Mouse (Mus musculus) macrophage (primary cell): ENCODE measurements around the gene Ctse. TPM values are rescaled to one million over a fixed set of nuclear protein-coding genes. Genes with fewer than 3 reads are reported as not detected.
A peak's percentile ranks its signal among the peaks of the same experiment; 100 is the strongest.

Source experiments
- H3K27ac ChIP-seq: fragments of 350-480 bp; formaldehyde crosslinking; 2 replicates; pipeline ENCODE4 v1.9.0; 2021
- H3K36me3 ChIP-seq: fragments of 350-480 bp; formaldehyde crosslinking; 2 replicates; pipeline ENCODE4 v1.9.0; 2021; ENCODE audit errors: inconsistent target
- H3K4me3 ChIP-seq: fragments of 350-480 bp; formaldehyde crosslinking; 2 replicates; pipeline ENCODE4 v1.9.0; 2021; ENCODE audit errors: inconsistent target
- H3K79me2 ChIP-seq: fragments of 350-480 bp; formaldehyde crosslinking; 2 replicates; pipeline ENCODE4 v1.9.0; 2021; ENCODE audit errors: inconsistent target
- WGBS: methylation state at CpG from one replicate; pipeline ENCODE4 v1.1.7; 2026; ENCODE audit warnings: inconsistent platforms; ENCODE audit not compliant: missing documents; 5-methylcytosine and 5-hydroxymethylcytosine counted together
- polyA plus RNA-seq: library from polyadenylated mRNA; stranded (reverse); fragments of 250-400 nt; gene quantifications from 3 replicates; pipeline ENCODE4 v1.2.4, GENCODE M21; 2018; ENCODE audit warnings: inconsistent platforms
- total RNA-seq, 78 experiments: library from RNA; depleted of rRNA; stranded (reverse); fragments of 250-400 nt; gene quantifications; 1 replicate in 9 of 78; 2 replicates in 24 of 78; 3 replicates in 43 of 78; 4 replicates in 2 of 78; pipeline ENCODE4 v1.2.4; 2018; ENCODE audit warnings: inconsistent platforms in 56 of 78

Gene Ctse
- 1 to 10 TPM in 1 of 26 experiments, under 1 TPM in 10, not detected in 15; 0.37 to 1.2 (median 0.57) TPM for total RNA-seq (2018; cell fraction: chromatin; rRNA removed)
- total RNA-seq (2018; cell fraction: cytosol; rRNA removed): 1 to 10 TPM in 13 of 26 experiments, under 1 TPM in 13; 0.37 to 3.6 (median 0.97) TPM
- 1 to 10 TPM in 15 of 26 experiments, under 1 TPM in 8, not detected in 3; 0.46 to 3.2 (median 1.1) TPM for total RNA-seq (2018; cell fraction: nucleus; rRNA removed)
- 0.48 to 4.2 TPM (median 2.5 TPM) in 3 replicates for polyA plus RNA-seq

DNA sequence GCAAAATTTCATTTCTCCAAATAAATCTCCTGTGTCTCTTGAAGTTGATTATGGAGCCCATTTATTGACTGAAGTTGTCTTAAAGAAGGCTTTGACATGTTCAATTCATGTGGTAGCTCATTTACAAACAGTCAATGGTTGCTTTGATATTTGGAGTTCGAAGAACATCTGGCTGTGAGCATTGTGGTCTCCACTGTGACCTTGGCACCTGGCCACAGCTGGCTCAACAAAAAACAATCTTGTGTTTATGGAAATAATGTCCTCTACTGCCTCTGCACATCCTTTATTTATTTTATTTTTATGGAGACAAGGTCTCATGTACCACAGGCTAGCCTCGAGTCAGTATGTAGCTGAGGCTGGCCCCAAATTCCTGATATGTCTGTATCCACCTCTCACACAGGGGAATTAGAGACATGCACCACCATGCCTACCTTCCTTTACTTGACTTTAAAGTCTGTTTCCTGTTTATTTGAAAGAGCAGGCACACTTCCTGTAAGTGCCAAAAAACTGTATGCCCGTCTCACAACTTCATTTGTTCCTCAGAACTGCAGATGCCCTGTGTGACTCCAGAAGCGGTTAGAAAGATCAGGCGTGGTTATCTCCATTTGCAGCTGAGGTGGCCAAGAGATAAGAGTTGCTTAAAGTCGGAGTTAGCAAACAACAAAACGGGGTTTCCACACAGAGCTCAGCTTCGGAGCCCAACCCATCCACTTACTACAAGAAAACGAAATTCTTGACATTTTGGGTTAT lies at the start of gene Ctse:
Ctse (plus strand) TSS at position 516 of the 750 bp plus-strand sequence.
- Histone ChIP-seq H3K27ac (peak within 1 kb of the TSS; percentile 34), H3K4me3 (peak within 1 kb of the TSS; percentile 22), H3K36me3 (no peaks in the 10 kb centered on the region), H3K79me2 (no peaks in the 10 kb centered on the region)
- WGBS: 19% methylated on average over 9 of the region's 9 CpGs

- WGBS: 47% methylated on average over 11 of the region's 12 CpGs
- Histone ChIP-seq H3K27ac (no peak within 1 kb of the TSS), H3K4me3 (no peak within 1 kb of the TSS), H3K36me3 (no peaks in the 10 kb centered on the region), H3K79me2 (no peaks in the 10 kb centered on the region)
Observed at GRCm38 (mm10) chr1:131598905-131599304, 39.2 kb upstream of the Ctse start, which contains the start of gene Avpr1b. TSS of gene Avpr1b (plus strand) at chr1:131599239.

GRCm38 (mm10) chr1:131600314-131600713 lies 37.8 kb upstream of the Ctse start:
- 39% methylated on average over 11 of the region's 11 CpGs for WGBS
- H3K27ac ChIP-seq: no peak overlapping the region
- H3K79me2 ChIP-seq: no peaks in the 10 kb centered on the region
- no peaks in the 10 kb centered on the region for H3K36me3 ChIP-seq
- no peak overlapping the region for H3K4me3 ChIP-seq

DNA sequence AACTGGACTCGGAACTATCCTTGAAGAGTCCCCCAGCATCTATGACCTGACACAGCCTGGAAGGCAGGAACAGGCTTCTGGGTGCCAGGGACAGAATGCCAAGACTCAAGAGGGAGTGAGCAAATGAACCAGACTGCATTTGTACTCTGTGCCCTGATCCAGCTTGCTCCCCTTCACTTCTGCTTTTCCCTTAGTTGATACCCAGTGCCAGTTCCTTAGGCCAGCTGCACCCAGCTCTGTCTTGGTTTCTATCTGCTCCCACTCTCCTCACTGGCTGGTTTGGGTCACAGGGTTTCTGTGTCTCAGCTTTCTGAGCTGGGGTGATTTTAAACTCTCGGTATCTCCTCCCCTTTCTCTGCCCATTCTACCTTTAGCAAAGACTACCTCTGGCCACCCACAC lies 31.4 kb upstream of the Ctse start:
- no peak overlapping the region for H3K4me3 ChIP-seq
- no peaks in the 10 kb centered on the region for H3K79me2 ChIP-seq
- no peaks in the 10 kb centered on the region for H3K36me3 ChIP-seq
- H3K27ac ChIP-seq: no peak overlapping the region
- 72% methylated on average over 2 of the region's 2 CpGs for WGBS

DNA sequence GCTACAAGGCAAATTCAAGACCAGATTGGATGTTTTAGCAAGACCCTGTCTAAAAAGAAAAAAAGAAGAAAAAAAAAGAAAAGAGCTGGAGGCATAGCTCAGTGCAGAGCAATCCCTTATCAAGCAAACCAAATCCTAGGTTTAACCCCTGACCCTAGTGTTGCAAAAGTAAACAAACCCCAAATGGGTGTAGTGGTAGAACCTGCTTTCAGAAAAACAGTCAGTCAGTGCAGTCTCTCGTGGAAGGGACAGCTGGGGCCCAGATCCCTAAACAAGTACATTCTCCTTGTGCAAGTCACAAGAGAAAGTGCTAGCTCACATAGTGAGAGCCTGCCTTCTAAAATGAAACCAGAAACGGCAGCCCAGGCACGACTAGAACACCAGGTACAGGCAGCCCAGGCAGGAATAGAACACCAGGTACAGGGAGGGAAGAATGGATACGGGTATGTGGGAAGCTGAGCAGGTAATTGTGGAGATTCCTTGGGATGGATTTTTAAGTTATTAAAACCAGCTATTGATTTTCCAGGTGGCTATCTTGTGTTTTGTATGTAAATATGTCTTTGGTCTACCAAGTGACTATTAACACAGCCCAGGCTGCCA lies 25.4 kb upstream of the Ctse start:
- H3K27ac ChIP-seq: no peak overlapping the region
- H3K4me3 ChIP-seq: no peak overlapping the region
- H3K36me3 ChIP-seq: no peaks in the 10 kb centered on the region
- H3K79me2 ChIP-seq: no peaks in the 10 kb centered on the region
- 61% methylated on average over 4 of the region's 4 CpGs for WGBS

DNA sequence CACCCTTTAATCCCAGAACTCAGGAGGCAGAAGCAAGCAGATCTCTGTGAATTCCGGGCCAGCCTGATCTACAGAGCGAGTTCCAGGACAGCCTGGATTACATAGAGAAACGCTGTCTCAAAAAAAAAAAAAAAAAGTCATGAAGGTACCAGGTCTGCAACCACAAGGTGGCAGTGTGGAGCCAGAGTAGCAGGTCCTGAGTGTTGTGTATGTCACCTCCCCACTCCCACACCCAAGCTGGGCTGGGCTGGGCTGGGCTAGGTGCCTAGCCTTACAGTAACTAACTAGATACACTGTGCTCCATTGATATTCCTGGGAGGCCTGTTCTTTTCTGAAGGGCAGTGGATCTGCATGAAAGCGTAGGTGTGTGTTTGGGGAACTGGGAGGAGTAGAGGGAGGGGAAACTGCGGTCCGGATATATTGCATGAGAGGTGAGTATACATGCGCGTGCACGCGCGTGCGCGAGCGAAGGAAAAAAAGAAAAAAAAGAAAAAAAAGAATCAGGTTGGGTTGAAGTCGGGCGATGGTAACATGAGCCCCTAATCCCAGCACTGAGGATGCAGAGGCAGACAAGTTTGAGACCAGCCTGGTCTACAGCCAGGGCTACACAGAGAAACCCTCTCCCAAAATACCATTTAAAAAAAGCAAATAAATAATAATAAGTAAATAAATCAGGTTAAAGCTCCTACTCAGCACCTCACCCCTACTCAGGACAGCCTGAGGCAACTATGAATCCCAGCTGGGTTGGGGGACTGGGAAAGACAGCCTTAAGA lies 24.6 kb upstream of the Ctse start:
- WGBS: 62% methylated on average over 6 of the region's 16 CpGs
- no peak overlapping the region for H3K27ac ChIP-seq
- no peaks in the 10 kb centered on the region for H3K36me3 ChIP-seq
- H3K4me3 ChIP-seq: no peak overlapping the region
- no peaks in the 10 kb centered on the region for H3K79me2 ChIP-seq

GRCm38 (mm10) chr1:131614641-131615040 lies 23.5 kb upstream of the Ctse start:
- H3K4me3 ChIP-seq: no peak overlapping the region
- H3K79me2 ChIP-seq: no peaks in the 10 kb centered on the region
- 93% methylated on average over 6 of the region's 6 CpGs for WGBS
- no peaks in the 10 kb centered on the region for H3K36me3 ChIP-seq
- H3K27ac ChIP-seq: no peak overlapping the region

GRCm38 (mm10) chr1:131616131-131616530 lies 22.0 kb upstream of the Ctse start:
- Histone ChIP-seq H3K79me2 (no peaks in the 10 kb centered on the region), H3K4me3 (no peak overlapping the region), H3K27ac (no peak overlapping the region), H3K36me3 (no peaks in the 10 kb centered on the region)
- WGBS: 100% methylated on average over 1 of the region's 1 CpGs

GRCm38 (mm10) chr1:131616546-131617220 lies 21.4 kb upstream of the Ctse start:
- Histone ChIP-seq H3K36me3 (no peaks in the 10 kb centered on the region), H3K4me3 (no peak overlapping the region), H3K79me2 (no peaks in the 10 kb centered on the region), H3K27ac (no peak overlapping the region)
- 87% methylated on average over 5 of the region's 5 CpGs for WGBS

GRCm38 (mm10) chr1:131618576-131618975 lies 19.5 kb upstream of the Ctse start:
- Histone ChIP-seq H3K27ac (no peak overlapping the region), H3K4me3 (no peak overlapping the region), H3K79me2 (no peaks in the 10 kb centered on the region), H3K36me3 (no peaks in the 10 kb centered on the region)
- 83% methylated on average over 1 of the region's 1 CpGs for WGBS

DNA sequence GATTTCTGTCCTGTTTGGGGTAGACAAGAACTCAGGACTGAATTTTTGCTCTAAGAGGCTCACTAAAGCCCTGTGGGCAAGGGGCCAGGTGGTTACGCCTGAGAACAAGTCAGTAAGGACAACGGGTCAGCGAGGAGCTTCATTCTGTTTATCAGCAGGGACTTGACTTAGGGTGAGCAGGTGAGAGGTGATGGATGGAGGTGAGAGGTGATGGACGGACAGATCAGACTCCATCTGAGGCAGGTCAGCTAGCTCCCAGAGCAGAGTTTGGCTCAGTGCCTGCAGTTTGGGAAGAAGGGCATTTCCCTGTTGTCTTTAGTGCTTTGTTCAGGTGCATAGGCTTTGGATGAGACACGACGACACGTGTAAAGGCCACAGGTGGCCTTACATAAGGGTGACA lies 18.8 kb upstream of the Ctse start:
- no peak overlapping the region for H3K4me3 ChIP-seq
- H3K79me2 ChIP-seq: no peaks in the 10 kb centered on the region
- H3K27ac ChIP-seq: no peak overlapping the region
- H3K36me3 ChIP-seq: no peaks in the 10 kb centered on the region
- 95% methylated on average over 7 of the region's 7 CpGs for WGBS

GRCm38 (mm10) chr1:131623644-131624043 lies 14.5 kb upstream of the Ctse start:
- H3K36me3 ChIP-seq: no peaks in the 10 kb centered on the region
- 96% methylated on average over 3 of the region's 3 CpGs for WGBS
- H3K27ac ChIP-seq: no peak overlapping the region
- H3K4me3 ChIP-seq: no peak overlapping the region
- no peaks in the 10 kb centered on the region for H3K79me2 ChIP-seq

DNA sequence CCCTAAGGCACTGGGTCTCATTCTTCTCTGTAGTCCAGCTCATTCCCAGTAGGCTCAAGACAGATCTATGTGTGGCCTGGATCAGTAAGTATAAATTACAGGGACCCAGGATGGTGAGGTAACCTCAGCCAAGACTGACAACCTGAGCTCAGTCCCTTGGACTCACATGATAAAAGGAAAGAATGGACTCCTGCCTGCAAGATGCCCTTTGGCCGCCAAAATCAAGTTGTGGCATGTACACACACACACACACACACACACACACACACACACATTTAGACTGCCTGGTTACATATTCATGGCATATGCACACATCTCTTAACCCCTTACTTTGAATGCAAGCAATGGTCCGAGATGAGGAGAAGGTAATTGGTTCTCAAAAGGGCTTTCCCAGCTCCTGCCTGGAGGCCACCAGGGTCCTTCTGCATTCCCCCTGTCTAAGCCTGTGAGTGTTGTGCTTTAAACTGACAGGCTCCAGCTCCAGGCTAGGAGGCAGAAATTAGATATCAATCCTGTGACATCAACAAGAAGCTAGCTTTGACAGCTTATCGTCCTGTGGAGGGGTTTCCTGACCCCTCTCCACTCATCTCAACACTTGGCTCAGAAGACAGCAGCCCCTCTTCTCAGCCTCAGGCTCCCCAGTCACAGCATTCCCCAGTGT lies 13.8 kb upstream of the Ctse start:
- WGBS: 100% methylated on average over 3 of the region's 3 CpGs
- H3K27ac ChIP-seq: no peak overlapping the region
- no peak overlapping the region for H3K4me3 ChIP-seq

GRCm38 (mm10) chr1:131626200-131626599 lies 11.9 kb upstream of the Ctse start:
- Histone ChIP-seq H3K27ac (no peak overlapping the region), H3K4me3 (no peak overlapping the region), H3K79me2 (no peaks in the 10 kb centered on the region), H3K36me3 (no peaks in the 10 kb centered on the region)
- 93% methylated on average over 6 of the region's 6 CpGs for WGBS

More for the DNA sequence above, 13.8 kb upstream of the Ctse start:
- H3K79me2 ChIP-seq: no peaks in the 10 kb centered on the region
- H3K36me3 ChIP-seq: no peaks in the 10 kb centered on the region
